Mouse (Mus musculus) embryo, embryonic 11 days (tissue): ENCODE results near the gene Slc39a11.

Source experiments
- DNase-seq: peaks from one replicate; pipeline ENCODE4 v3.0.0-alpha.2; 2015

Gene Slc39a11

GRCm38 (mm10) chr11:113274037-113274436 lies 375.8 kb downstream of the Slc39a11 start:
- no peak for DNase-seq

GRCm38 (mm10) chr11:113271857-113272256 lies 378.0 kb downstream of the Slc39a11 start:
- DNase-seq: no peak

DNA sequence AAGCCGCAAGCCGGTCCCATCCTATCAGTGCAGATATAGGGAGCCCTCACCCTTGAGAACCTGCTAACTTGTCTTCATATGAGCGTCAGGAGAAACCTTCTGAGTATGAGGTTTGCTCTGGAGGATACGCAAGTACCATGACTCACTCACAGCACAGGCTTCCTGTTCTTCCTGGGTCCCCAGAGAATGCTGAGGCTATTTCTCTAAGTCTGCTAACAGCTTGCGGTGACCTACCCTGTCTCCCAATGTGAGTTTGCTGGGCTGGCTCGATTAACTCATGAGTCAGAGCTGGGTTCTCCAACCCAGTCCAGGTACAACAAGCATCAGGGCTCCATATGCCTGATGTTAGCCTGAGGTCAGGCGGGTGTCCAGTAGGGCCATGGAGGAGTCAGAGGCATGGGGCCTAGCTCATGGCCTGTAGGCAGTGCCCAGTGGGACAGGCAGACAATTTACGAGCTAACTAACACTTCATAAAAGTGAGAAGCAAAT lies 381.0 kb downstream of the Slc39a11 start:
- no peak for DNase-seq

DNA sequence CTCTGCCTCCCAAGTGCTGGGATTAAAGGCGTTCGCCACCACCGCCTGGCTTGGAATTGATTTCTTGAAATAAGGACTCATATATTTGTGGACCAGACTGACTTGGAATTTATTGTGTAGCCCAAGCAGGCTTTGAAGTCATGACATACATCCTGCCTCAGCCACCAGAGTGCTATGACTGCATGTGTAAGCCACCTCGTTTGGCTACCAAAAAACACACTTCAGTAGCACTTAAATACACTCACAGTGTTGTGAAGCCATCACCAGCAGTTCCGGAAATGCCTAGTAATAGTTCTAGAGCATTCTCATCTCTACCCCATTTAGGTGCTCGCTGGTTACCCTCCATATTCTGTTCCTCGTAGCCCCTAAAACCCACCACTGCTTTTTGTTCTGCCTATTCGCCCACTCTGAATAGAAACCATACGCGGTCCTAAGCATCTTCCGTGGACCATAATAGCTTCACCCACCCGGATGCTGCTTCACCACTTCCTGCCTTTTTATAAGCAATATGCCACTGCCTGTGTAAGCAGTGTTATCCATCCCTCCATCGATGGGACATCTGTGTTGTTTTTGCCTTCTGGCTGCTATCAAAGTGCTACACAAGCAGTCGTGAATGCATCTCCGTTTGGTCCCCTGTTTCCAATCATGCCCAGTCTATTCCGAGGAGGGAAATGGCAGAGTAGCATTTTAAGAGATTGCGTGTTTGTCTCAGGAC lies 382.2 kb downstream of the Slc39a11 start:
- no peak for DNase-seq

DNA sequence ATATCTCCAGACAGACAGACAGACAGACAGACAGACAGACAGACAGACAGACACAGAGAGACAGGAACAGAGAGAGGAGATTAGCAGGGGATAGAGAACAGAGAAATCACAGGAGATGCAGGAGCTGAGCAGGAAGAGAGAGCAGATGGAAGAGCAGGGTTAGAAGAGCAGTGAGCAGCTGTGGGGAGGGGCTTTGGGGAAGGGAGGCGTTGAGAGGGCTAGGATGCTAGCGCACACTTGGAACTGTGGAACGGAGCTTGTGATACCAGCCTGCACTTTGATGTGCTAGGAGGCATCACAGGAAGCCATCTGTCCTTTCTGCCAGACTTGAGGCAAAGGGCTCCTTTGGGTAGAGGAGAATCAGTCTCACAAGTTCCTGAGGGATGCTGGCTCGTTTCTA lies 383.2 kb downstream of the Slc39a11 start:
- peak; percentile 28 for DNase-seq

DNA sequence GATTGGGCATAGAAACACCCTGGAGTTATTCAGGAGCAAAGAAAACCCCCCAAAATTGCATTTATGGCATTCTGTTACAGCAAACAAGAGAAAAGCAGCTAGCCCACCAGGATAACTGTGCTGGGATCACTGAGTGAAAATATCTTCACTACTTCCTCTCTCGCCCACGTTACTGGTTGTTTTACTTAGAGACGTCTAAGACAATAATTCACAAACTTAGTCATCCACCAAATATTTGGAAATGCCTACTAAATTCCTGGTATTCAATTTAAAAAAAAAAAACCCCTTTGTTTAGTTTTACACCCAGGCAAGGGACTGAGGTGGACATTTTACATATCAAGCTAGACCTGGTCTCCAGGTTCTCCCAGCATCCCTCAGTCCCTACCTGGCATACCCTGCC lies 384.3 kb downstream of the Slc39a11 start:
- DNase-seq: no peak

- DNase-seq: no peak
These were observed 385.9 kb downstream of the Slc39a11 start for GRCm38 (mm10) chr11:113263971-113264370.

DNA sequence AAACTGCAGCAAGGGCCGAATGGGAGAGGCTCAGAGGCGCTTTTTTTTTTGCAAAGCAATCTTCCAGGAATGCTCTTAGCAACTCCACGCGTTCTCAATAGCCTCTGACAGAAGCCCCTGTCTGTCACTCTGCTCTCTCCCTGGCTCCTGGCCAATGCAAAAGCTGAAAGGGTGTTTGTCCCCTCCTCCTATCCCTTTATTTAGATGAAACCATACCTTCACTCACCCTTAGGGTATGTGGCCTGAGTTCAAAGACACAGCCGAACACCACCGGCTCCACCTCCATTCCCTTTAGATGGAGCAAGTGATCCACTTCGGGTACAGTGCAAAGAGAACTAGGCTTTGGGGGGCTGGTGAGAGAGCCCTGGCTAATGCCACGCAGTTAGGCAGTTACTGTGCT lies 387.8 kb downstream of the Slc39a11 start:
- peak; percentile 42 for DNase-seq

DNA sequence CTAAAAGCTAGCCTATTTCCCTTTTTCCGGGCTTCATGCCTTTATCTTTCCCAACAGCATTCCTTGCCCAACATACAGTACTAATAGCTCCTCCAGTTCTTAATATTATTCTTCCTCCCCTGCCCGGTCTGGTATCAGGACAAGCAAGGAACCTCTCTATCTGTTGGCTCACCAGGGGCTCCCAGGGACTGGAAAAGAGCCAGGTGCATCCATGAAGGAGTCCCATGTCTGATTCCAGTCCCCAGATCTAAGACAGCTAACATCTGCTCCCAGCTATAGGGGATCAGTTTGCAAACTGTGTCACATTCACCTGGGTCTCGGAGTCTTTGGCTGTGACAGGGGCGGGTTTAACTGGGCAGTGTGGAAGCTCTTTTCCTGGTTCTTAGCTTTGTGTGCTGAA lies 388.5 kb downstream of the Slc39a11 start:
- DNase-seq: no peak

DNA sequence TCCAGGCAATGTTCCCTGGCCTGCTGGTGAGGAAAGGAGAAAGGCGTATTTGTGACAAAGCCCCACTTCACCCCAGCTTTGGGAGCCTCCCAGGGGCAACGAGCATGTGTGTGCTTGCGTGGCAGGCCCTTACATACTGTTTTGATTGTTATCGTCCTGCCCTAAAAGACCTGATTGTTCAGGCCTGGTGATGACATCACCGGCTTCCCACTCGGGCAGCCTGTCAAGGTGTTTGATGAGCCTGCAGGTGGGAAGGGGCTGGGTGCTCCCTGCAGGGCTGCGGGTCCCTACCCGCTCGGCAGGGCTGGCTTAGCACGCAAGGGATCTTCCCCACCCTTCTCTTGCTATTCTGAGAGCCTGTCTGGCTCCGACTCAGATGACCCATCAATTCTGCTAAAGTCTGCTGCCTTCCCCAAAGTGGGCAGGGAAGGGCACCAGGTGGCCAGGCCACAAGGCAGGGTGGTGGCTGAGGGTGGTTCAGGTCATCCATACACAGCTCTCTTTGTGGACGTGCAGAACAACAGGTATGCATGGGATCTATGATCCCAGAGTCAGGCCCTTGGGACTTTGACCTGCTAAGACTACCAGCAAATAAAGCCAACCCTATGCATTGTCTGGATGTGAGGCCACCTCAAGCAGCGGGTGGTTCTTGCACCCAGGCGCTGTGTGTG lies 390.0 kb downstream of the Slc39a11 start:
- DNase-seq: no peak

DNA sequence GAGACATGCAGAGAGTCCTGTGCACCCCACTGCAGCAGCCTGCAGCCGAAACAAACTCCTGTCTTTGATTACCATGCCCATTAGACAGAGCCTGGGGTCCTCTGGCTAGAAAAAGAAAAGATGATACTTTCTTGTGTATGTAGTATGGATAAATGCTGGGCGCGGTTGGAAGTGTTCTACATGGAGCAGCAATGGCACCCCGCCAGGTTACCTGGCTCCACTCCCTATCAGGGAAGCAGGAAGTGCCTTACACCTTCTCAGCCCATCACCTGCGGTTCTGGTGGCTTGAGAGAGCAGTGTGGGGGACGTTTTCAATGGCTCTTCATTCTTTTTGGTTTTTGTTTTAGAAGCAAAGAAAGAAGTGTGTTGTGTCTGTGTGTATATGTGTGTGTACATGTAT lies 391.9 kb downstream of the Slc39a11 start:
- DNase-seq: no peak

- DNase-seq: peak; percentile 26
These were observed 395.2 kb downstream of the Slc39a11 start for GRCm38 (mm10) chr11:113254653-113255052.

DNA sequence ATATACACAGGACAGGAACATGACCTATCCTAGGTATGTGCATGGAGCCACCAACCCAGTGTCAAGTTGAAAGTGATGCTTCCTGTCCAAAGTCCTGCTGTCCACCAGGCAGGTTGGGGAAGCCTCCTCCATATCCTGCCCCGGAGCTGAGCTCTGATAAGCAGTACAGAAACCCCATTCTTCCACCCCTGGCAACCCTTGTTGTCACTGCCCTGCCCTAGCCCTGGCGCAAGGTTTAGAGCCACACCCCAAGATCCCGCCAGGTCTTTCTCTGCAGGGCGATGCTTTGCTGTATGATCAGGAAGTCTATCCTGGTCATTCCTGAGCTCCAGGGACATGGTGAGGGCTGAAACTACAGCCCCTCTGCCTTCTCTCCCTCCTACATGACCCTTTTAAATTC lies 396.7 kb downstream of the Slc39a11 start:
- no peak for DNase-seq

DNA sequence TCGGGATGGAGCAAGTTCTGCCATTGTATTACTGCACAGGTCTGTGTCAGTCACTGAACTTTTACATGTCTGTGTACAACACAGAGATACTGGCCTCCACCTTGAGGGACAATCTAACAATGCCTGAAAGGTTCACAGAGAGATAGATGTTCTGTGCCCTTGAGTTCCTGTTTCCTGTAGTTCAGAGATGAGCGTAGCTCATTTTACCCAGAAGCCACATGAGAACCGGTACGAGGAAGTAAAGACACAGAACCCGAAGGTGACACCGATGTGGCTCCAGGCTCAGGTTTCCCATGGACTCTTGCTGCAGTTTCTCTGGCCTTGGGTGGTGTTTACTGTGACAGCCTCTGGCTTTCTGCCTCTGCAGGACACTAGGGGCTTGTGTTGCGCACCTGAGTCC lies 398.7 kb downstream of the Slc39a11 start:
- no peak for DNase-seq

- DNase-seq: no peak
These were observed 403.4 kb downstream of the Slc39a11 start for GRCm38 (mm10) chr11:113246475-113246874.

DNA sequence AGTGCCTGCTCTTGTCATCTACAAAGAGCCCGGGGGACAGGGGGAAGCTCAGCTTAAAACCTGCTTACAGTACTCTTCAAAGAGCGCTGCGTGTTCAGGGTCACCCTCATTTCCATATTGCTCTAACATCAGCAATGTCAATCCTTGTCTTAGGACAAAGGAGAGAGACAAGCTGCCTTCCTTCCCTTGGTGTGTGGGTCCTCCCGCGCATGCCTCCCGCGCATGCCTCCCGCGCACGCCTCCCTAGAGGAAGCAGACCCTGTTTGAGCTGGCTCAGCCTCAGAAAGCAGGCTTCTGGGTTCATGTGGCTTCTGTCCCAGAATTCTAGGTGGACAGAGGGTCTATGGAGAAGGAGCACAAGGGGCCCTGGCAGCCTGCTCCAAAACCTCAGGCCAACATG lies 404.2 kb downstream of the Slc39a11 start:
- no peak for DNase-seq

DNA sequence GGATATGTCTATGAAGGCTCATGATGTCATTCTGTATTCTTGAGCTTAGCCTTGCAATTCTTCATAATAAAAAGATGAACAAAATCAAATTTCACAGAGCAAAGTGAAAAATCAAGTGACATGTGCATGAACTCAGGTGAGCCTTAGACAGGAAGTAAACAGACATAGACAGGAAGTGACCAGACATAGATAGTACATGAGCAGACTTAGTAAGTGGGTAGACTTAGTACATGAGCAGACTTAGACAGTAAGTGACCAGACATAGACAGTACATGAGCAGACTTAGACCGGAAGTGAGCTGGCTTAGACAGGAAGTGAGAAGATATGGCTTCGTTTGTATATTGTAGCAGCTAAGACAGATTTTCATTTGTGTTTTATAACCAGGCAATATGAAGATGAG lies 415.4 kb downstream of the Slc39a11 start:
- no peak for DNase-seq

- DNase-seq: peak; percentile 58
These were observed 417.8 kb downstream of the Slc39a11 start for GRCm38 (mm10) chr11:113232049-113232448.

GRCm38 (mm10) chr11:113230410-113231132 lies 419.3 kb downstream of the Slc39a11 start:
- no peak for DNase-seq

- no peak for DNase-seq
These were observed 424.1 kb downstream of the Slc39a11 start for GRCm38 (mm10) chr11:113225748-113226147.

GRCm38 (mm10) chr11:113223756-113224323 lies 426.0 kb downstream of the Slc39a11 start:
- no peak for DNase-seq

GRCm38 (mm10) chr11:113221267-113222195 lies 428.3 kb downstream of the Slc39a11 start:
- DNase-seq: peak; percentile 81
